In genomic region chr7:44310878-44311712, GRCm38 (mm10) we compare ENCODE assay signal across 10 mouse cellular contexts. TPM values are rescaled to one million over a fixed set of nuclear protein-coding genes. Genes with fewer than 3 reads are reported as not detected.
A peak's percentile ranks its signal among the peaks of the same experiment; 100 is the strongest.
DNase-seq lines count a peak whose midpoint lies in the region; ATAC-seq lines count a peak whose summit lies in the region.
"Had no signal": no experiment of that assay in that cellular context is flagged by ENCODE, and none has a peak within 500 bp of the region (broad histone marks: within the 10 kb centered on the region; RNA-seq: fewer than 3 reads in every experiment).

No protein-coding gene starts in this region.

- H3K4me1 ChIP-seq in forebrain, embryonic 10.5 days = peaks cover 46% of the 10 kb centered on the region
- peaks cover 20% of the 10 kb centered on the region for H3K4me1 ChIP-seq in hindbrain, embryonic 12.5 days
- peaks cover 28% of the 10 kb centered on the region for H3K4me1 ChIP-seq in midbrain, embryonic 13.5 days (replicated peaks)
- peaks cover 17% of the 10 kb centered on the region for H3K4me1 ChIP-seq in stomach, embryonic 16.5 days (ENCODE audit: control insufficient read depth, insufficient read depth, low read length)

- peak overlapping the region; percentile 66 for H3K4me3 ChIP-seq in forebrain, embryonic 10.5 days
- peak overlapping the region; percentile 58 for H3K4me3 ChIP-seq in hindbrain, embryonic 12.5 days
- peak overlapping the region; percentile 67 for H3K4me3 ChIP-seq in midbrain, embryonic 13.5 days (replicated peaks)
- peak overlapping the region; percentile 56 for H3K4me3 ChIP-seq in stomach, embryonic 16.5 days (replicated peaks; ENCODE audit: low read length)

- intact Hi-C loops in left cerebral cortex, postnatal 25 days (cut with DNase I) = loop anchor here (1.0 to 5.0 kb wide), 2 partner anchors 25 to 41 kb away; no protein-coding TSS in a partner anchor

- peak overlapping the region; percentile 89 for H3K27ac ChIP-seq in forebrain, embryonic 10.5 days
- H3K27ac ChIP-seq in hindbrain, embryonic 12.5 days = peak overlapping the region; percentile 78
- peak overlapping the region; percentile 74 for H3K27ac ChIP-seq in midbrain, embryonic 13.5 days
- no peak overlapping the region for H3K27ac ChIP-seq in stomach, embryonic 16.5 days (ENCODE audit: low read length)

- H3K27me3 ChIP-seq in forebrain, embryonic 10.5 days (ENCODE audit: poor library complexity, severe bottlenecking) = peaks cover 78% of the 10 kb centered on the region
- peaks cover 29% of the 10 kb centered on the region; the same call in 1 of the 2 replicates for H3K27me3 ChIP-seq in hindbrain, embryonic 12.5 days
- H3K27me3 ChIP-seq in midbrain, embryonic 13.5 days = peaks cover 12% of the 10 kb centered on the region; the same call in 1 of the 2 replicates
- H3K27me3 ChIP-seq in stomach, embryonic 16.5 days (ENCODE audit: control insufficient read depth, insufficient read depth, low read length) = peaks cover 6% of the 10 kb centered on the region

- H3K4me2 ChIP-seq in hindbrain, embryonic 12.5 days (replicated peaks) = peak overlapping the region; percentile 93
- H3K4me2 ChIP-seq in midbrain, embryonic 13.5 days (replicated peaks) = peak overlapping the region; percentile 93
- H3K4me2 ChIP-seq in stomach, embryonic 16.5 days (ENCODE audit: low read depth, low read length) = peak overlapping the region; percentile 98

- peak overlapping the region; percentile 82 for H3K9ac ChIP-seq in hindbrain, embryonic 12.5 days
- H3K9ac ChIP-seq in midbrain, embryonic 13.5 days (replicated peaks) = peak overlapping the region; percentile 87
- H3K9ac ChIP-seq in stomach, embryonic 16.5 days (ENCODE audit: low read length) = peak overlapping the region; percentile 72

- 1% methylated on average over 36 of the region's 38 CpGs for WGBS in forebrain, embryonic 10.5 days
- under 1% methylated on average over 34 of the region's 38 CpGs for WGBS in hindbrain, embryonic 12.5 days
- 0% methylated on average over 35 of the region's 38 CpGs for WGBS in midbrain, embryonic 13.5 days
- WGBS in stomach, embryonic 16.5 days = 2% methylated on average over 38 of the region's 38 CpGs

- peak; percentile 61 for ATAC-seq in hindbrain, embryonic 12.5 days (ENCODE audit: low FRiP score)
- ATAC-seq in midbrain, embryonic 13.5 days = peak; percentile 53
- peak; percentile 9; the same call in 1 of the 2 replicates for ATAC-seq in stomach, embryonic 16.5 days (ENCODE audit: insufficient read depth, low FRiP score)

- H3K9me3 ChIP-seq in forebrain, embryonic 10.5 days = no peaks in the 10 kb centered on the region
- no peaks in the 10 kb centered on the region for H3K9me3 ChIP-seq in hindbrain, embryonic 12.5 days (replicated peaks)
- no peaks in the 10 kb centered on the region for H3K9me3 ChIP-seq in midbrain, embryonic 13.5 days
- H3K9me3 ChIP-seq in stomach, embryonic 16.5 days (replicated peaks; ENCODE audit: control insufficient read depth, low read length) = no peaks in the 10 kb centered on the region

- H3K36me3 ChIP-seq in forebrain, embryonic 10.5 days (replicated peaks) = peaks cover 15% of the 10 kb centered on the region
- H3K36me3 ChIP-seq in hindbrain, embryonic 12.5 days = peaks cover 9% of the 10 kb centered on the region; the same call in 1 of the 2 replicates
- H3K36me3 ChIP-seq in midbrain, embryonic 13.5 days = peaks cover 27% of the 10 kb centered on the region
- no peaks in the 10 kb centered on the region for H3K36me3 ChIP-seq in stomach, embryonic 16.5 days (ENCODE audit: control insufficient read depth, insufficient read depth, low read length)

- DNase-seq in cerebellum, adult 11 months = peak; percentile 49
- DNase-seq in cerebellum, postnatal 4 days (ENCODE audit: low spot score in 2 of 2) = no peak
- DNase-seq in adrenal gland, adult 2 months = peak; percentile 72
- DNase-seq in forebrain, embryonic 10.5 days (ENCODE audit: extremely low spot score, low spot score) = peak; percentile 62
- DNase-seq in left cerebral cortex, postnatal 25 days (ENCODE audit: low spot score in 2 of 2) = peak; percentile 77 to 90

RNA-seq across cellular contexts. Expression of gene Shank1, which starts 1.0 kb away (rescaled TPM):
- 1 to 10 TPM; 8.0 to 9.1 TPM for total RNA-seq in adrenal gland, adult 2 months (2021)
- polyA plus RNA-seq in adrenal gland, adult 2 months (2012; rRNA removed) = 2.5 and 2.9 TPM in 2 replicates
- 1.4 TPM in 2 replicates for polyA plus RNA-seq in forebrain, embryonic 10.5 days (2016; fragmentation: Nextera tagmentation; extraction: Ambion mirVana)
- 12.5 and 12.8 TPM in 2 replicates for polyA plus RNA-seq in hindbrain, embryonic 12.5 days (2016; fragmentation: Nextera tagmentation; extraction: Ambion mirVana)
- total RNA-seq in left cerebral cortex, postnatal 25 days (2021) = 100 to 1,000 TPM; 571 to 587 TPM
- polyA plus RNA-seq in midbrain, embryonic 13.5 days (2015; fragmentation: Nextera tagmentation; extraction: Ambion mirVana) = 26.0 and 26.4 TPM in 2 replicates
- polyA plus RNA-seq in stomach, embryonic 16.5 days (2015; fragmentation: Nextera tagmentation; extraction: Ambion mirVana) = 1.7 TPM in 2 replicates

RNA-seq across cellular contexts. Expression of gene Clec11a, which starts 4.4 kb away (rescaled TPM):
- 1 to 10 TPM; 4.6 to 5.1 TPM for total RNA-seq in adrenal gland, adult 2 months (2021)
- polyA plus RNA-seq in adrenal gland, adult 2 months (2012; rRNA removed) = 11.4 and 13.0 TPM in 2 replicates
- polyA plus RNA-seq in forebrain, embryonic 10.5 days (2016; fragmentation: Nextera tagmentation; extraction: Ambion mirVana) = 2.5 and 2.9 TPM in 2 replicates
- polyA plus RNA-seq in hindbrain, embryonic 12.5 days (2016; fragmentation: Nextera tagmentation; extraction: Ambion mirVana) = 2.0 and 2.9 TPM in 2 replicates
- 1 to 10 TPM; 3.5 to 3.9 TPM for total RNA-seq in left cerebral cortex, postnatal 25 days (2021)
- 3.7 and 4.0 TPM in 2 replicates for polyA plus RNA-seq in midbrain, embryonic 13.5 days (2015; fragmentation: Nextera tagmentation; extraction: Ambion mirVana)
- polyA plus RNA-seq in stomach, embryonic 16.5 days (2015; fragmentation: Nextera tagmentation; extraction: Ambion mirVana) = 6.1 and 7.4 TPM in 2 replicates

RNA-seq across cellular contexts. Expression of gene Gm15517, which starts 49.8 kb away (rescaled TPM):
- not detected for total RNA-seq in adrenal gland, adult 2 months (2021)
- polyA plus RNA-seq in adrenal gland, adult 2 months (2012; rRNA removed) = not detected in 2 replicates
- 1.2 TPM in 1 of 2 replicates, not detected in the other for polyA plus RNA-seq in forebrain, embryonic 10.5 days (2016; fragmentation: Nextera tagmentation; extraction: Ambion mirVana)
- polyA plus RNA-seq in hindbrain, embryonic 12.5 days (2016; fragmentation: Nextera tagmentation; extraction: Ambion mirVana) = not detected in 2 replicates
- not detected for total RNA-seq in left cerebral cortex, postnatal 25 days (2021)
- polyA plus RNA-seq in midbrain, embryonic 13.5 days (2015; fragmentation: Nextera tagmentation; extraction: Ambion mirVana) = not detected in 2 replicates
- polyA plus RNA-seq in stomach, embryonic 16.5 days (2015; fragmentation: Nextera tagmentation; extraction: Ambion mirVana) = not detected in 2 replicates
- total RNA-seq: heart, postnatal 36 days had no signal
- polyA plus RNA-seq: C2C12 had no signal

RNA-seq across cellular contexts. Expression of gene Acp4, which starts 53.9 kb away (rescaled TPM):
- not detected for total RNA-seq in adrenal gland, adult 2 months (2021)
- polyA plus RNA-seq in adrenal gland, adult 2 months (2012; rRNA removed) = not detected in 2 replicates
- 0.12 TPM in 1 of 2 replicates, not detected in the other for polyA plus RNA-seq in forebrain, embryonic 10.5 days (2016; fragmentation: Nextera tagmentation; extraction: Ambion mirVana)
- not detected in 2 replicates for polyA plus RNA-seq in hindbrain, embryonic 12.5 days (2016; fragmentation: Nextera tagmentation; extraction: Ambion mirVana)
- total RNA-seq in left cerebral cortex, postnatal 25 days (2021) = not detected
- polyA plus RNA-seq in midbrain, embryonic 13.5 days (2015; fragmentation: Nextera tagmentation; extraction: Ambion mirVana) = 0.09 TPM in 1 of 2 replicates, not detected in the other
- 0.27 TPM in 1 of 2 replicates, not detected in the other for polyA plus RNA-seq in stomach, embryonic 16.5 days (2015; fragmentation: Nextera tagmentation; extraction: Ambion mirVana)
- total RNA-seq: heart, postnatal 36 days had no signal
- polyA plus RNA-seq: C2C12 had no signal

Comparison
In these comparisons a context has a peak if more than half of its experiments do, and no peak if none do; other contexts are left out.
1. DNase-seq: peak in cerebellum, adult 11 months (single experiment), adrenal gland, adult 2 months (single experiment), forebrain, embryonic 10.5 days (single experiment) and left cerebral cortex, postnatal 25 days (2 of 2); none in cerebellum, postnatal 4 days (0 of 2).
2. ATAC-seq: peak in every context shown above with its lines; median percentile 61 in hindbrain, embryonic 12.5 days; 53 in midbrain, embryonic 13.5 days; 9 in stomach, embryonic 16.5 days.
3. Peak in every context shown above with its lines, with median percentiles within 50 percentile points of each other: H3K4me3 ChIP-seq, H3K4me2 ChIP-seq and H3K9ac ChIP-seq.